Mouse (Mus musculus): Measurements from ENCODE around the gene 2610528J11Rik.

DNA sequence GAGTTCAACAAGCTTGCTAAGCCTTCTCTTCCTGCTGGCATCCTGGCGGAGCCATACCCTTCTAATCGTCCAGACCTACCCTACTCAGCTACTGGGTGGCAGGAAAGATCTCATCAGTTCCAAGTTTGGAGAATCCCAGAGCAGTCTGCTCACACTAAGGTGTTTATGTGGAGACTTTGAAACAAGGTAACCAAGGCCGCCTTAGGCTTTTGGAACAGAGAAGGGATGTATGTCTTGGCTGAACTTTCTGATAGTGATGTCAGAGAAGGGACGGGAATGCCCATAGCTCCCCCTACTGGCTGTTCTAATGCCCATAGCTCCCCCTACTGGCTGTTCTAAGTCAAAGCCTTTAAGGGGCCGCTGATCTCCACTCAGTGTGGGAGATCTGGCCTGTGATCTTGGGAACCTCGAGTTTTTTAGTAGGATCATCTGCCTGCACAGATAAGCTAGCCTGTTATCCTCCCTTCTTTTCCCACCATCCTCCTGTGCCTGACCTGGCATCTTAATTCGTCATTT is 39.4 kb downstream of the 2610528J11Rik start:
- TF ChIP-seq CTCF (IDR thresholded peaks at IDR 0.05; ENCODE audit: low read depth, low read length) (peak; percentile 77), GATA1 (IDR thresholded peaks at IDR 0.05; ENCODE audit: borderline replicate concordance, low read length) (no peak)

Measured in G1E (cell line).